Mouse (Mus musculus) E14TG2a.4 (cell line): ENCODE results near the gene Rasgef1b.

ENCODE experiments used
- H3K27me3 ChIP-seq: 2 replicates; pipeline ENCODE4 v1.6.1; 2014; ENCODE audit warnings: low read length, control low read depth; ENCODE audit not compliant: insufficient read depth
- H3K36me3 ChIP-seq: 2 replicates; pipeline ENCODE4 v1.6.1; 2014; ENCODE audit warnings: low read length, control low read depth; ENCODE audit not compliant: insufficient read depth
- H3K4me1 ChIP-seq: replicated peaks from 2 replicates; pipeline ENCODE4 v1.6.1; 2014; ENCODE audit warnings: low read depth, low read length, control low read depth
- H3K4me3 ChIP-seq: replicated peaks from 2 replicates; pipeline ENCODE4 v1.5.1; 2014; ENCODE audit warnings: mild to moderate bottlenecking, low read length
- H3K9me3 ChIP-seq: 2 replicates; pipeline ENCODE4 v1.6.1; 2014; ENCODE audit warnings: low read length, control low read depth
- CTCF ChIP-seq: conservative IDR thresholded peaks from 2 replicates; pipeline ENCODE4 v1.5.1; 2014; ENCODE audit warnings: low read length
- NANOG ChIP-seq: IDR thresholded peaks from 2 replicates; pipeline ENCODE4 v1.6.1; 2014; ENCODE audit warnings: borderline replicate concordance, low read length, mixed read lengths
- POU5F1 ChIP-seq: IDR thresholded peaks from 2 replicates; pipeline ENCODE4 v1.6.1; 2014; ENCODE audit warnings: low read length, borderline replicate concordance

Rasgef1b gene

GRCm38 (mm10) chr5:99380166-99380565 is 348.7 kb downstream of the Rasgef1b start:
- Histone ChIP-seq H3K27me3 (peaks cover 5% of the 10 kb centered on the region; the same call in 1 of the 2 replicates), H3K4me1 (no peaks in the 10 kb centered on the region), H3K4me3 (no peak overlapping the region), H3K9me3 (no peaks in the 10 kb centered on the region), H3K36me3 (no peaks in the 10 kb centered on the region)
- TF ChIP-seq NANOG: no peak
- no peak for TF ChIP-seq CTCF
- TF ChIP-seq POU5F1: no peak

GRCm38 (mm10) chr5:99378437-99379226 is 350.2 kb downstream of the Rasgef1b start:
- Histone ChIP-seq H3K9me3 (peaks cover 4% of the 10 kb centered on the region; the same call in 1 of the 2 replicates), H3K36me3 (no peaks in the 10 kb centered on the region), H3K4me1 (no peaks in the 10 kb centered on the region), H3K4me3 (no peak overlapping the region), H3K27me3 (peaks cover 5% of the 10 kb centered on the region; the same call in 1 of the 2 replicates)
- no peak for TF ChIP-seq NANOG
- no peak for TF ChIP-seq CTCF
- TF ChIP-seq POU5F1: no peak

GRCm38 (mm10) chr5:99375725-99376124 is 353.1 kb downstream of the Rasgef1b start:
- Histone ChIP-seq H3K9me3 (peaks cover 5% of the 10 kb centered on the region; the same call in 1 of the 2 replicates), H3K27me3 (peaks cover 5% of the 10 kb centered on the region; the same call in 1 of the 2 replicates), H3K36me3 (no peaks in the 10 kb centered on the region), H3K4me3 (no peak overlapping the region), H3K4me1 (no peaks in the 10 kb centered on the region)
- TF ChIP-seq NANOG: no peak
- TF ChIP-seq CTCF: no peak

- no peak for TF ChIP-seq CTCF
- no peak for TF ChIP-seq POU5F1
- no peak for TF ChIP-seq NANOG
- H3K36me3 ChIP-seq: no peaks in the 10 kb centered on the region
- H3K4me3 ChIP-seq: no peak overlapping the region
Measured at GRCm38 (mm10) chr5:99374460-99374859, 354.4 kb downstream of the Rasgef1b start.

GRCm38 (mm10) chr5:99373570-99374151 is 355.2 kb downstream of the Rasgef1b start:
- Histone ChIP-seq H3K4me1 (no peaks in the 10 kb centered on the region), H3K4me3 (no peak overlapping the region), H3K27me3 (peaks cover 5% of the 10 kb centered on the region; the same call in 1 of the 2 replicates), H3K36me3 (no peaks in the 10 kb centered on the region), H3K9me3 (peaks cover 5% of the 10 kb centered on the region; the same call in 1 of the 2 replicates)
- TF ChIP-seq POU5F1: no peak
- TF ChIP-seq NANOG: no peak
- no peak for TF ChIP-seq CTCF

More at GRCm38 (mm10) chr5:99374460-99374859, 354.4 kb downstream of the Rasgef1b start:
- Histone ChIP-seq H3K9me3 (peaks cover 5% of the 10 kb centered on the region; the same call in 1 of the 2 replicates), H3K27me3 (peaks cover 5% of the 10 kb centered on the region; the same call in 1 of the 2 replicates), H3K4me1 (no peaks in the 10 kb centered on the region)

GRCm38 (mm10) chr5:99370636-99371035 is 358.2 kb downstream of the Rasgef1b start:
- no peaks in the 10 kb centered on the region for H3K4me1 ChIP-seq
- H3K36me3 ChIP-seq: no peaks in the 10 kb centered on the region
- no peaks in the 10 kb centered on the region for H3K27me3 ChIP-seq
- peaks cover 5% of the 10 kb centered on the region; the same call in 1 of the 2 replicates for H3K9me3 ChIP-seq
- no peak overlapping the region for H3K4me3 ChIP-seq
- no peak for TF ChIP-seq CTCF
- TF ChIP-seq POU5F1: no peak
- TF ChIP-seq NANOG: no peak

GRCm38 (mm10) chr5:99369256-99369655 is 359.6 kb downstream of the Rasgef1b start:
- H3K9me3 ChIP-seq: peaks cover 5% of the 10 kb centered on the region; the same call in 1 of the 2 replicates
- no peaks in the 10 kb centered on the region for H3K4me1 ChIP-seq
- H3K4me3 ChIP-seq: no peak overlapping the region
- H3K27me3 ChIP-seq: no peaks in the 10 kb centered on the region
- TF ChIP-seq NANOG: no peak
- no peak for TF ChIP-seq CTCF
- no peak for TF ChIP-seq POU5F1
- H3K36me3 ChIP-seq: no peaks in the 10 kb centered on the region

- H3K9me3 ChIP-seq: peaks cover 1% of the 10 kb centered on the region; the same call in 1 of the 2 replicates
- no peak for TF ChIP-seq NANOG
- no peak for TF ChIP-seq CTCF
- TF ChIP-seq POU5F1: no peak
- no peaks in the 10 kb centered on the region for H3K27me3 ChIP-seq
- H3K4me3 ChIP-seq: no peak overlapping the region
- H3K4me1 ChIP-seq: no peaks in the 10 kb centered on the region
- H3K36me3 ChIP-seq: no peaks in the 10 kb centered on the region
Measured at GRCm38 (mm10) chr5:99368615-99369014, 360.2 kb downstream of the Rasgef1b start.
